Mouse (Mus musculus) cerebellum, adult 8-10 months (tissue): ENCODE measurements around the gene Hs3st2.
"Not testable (repeated sequence)": the region's sequence is repeated elsewhere in the genome, so short reads cannot be mapped to it uniquely, and the experiment has no call there.

ENCODE experiments used
- DNase-seq: peaks from one replicate; pipeline ENCODE4 v3.0.0; 2022

The Hs3st2 gene

GRCm38 (mm10) chr7:121391225-121391983 is at the start of gene Hs3st2:
TSS of gene Hs3st2 (plus strand) at chr7:121391859.
- peak; percentile 4 for DNase-seq

DNA sequence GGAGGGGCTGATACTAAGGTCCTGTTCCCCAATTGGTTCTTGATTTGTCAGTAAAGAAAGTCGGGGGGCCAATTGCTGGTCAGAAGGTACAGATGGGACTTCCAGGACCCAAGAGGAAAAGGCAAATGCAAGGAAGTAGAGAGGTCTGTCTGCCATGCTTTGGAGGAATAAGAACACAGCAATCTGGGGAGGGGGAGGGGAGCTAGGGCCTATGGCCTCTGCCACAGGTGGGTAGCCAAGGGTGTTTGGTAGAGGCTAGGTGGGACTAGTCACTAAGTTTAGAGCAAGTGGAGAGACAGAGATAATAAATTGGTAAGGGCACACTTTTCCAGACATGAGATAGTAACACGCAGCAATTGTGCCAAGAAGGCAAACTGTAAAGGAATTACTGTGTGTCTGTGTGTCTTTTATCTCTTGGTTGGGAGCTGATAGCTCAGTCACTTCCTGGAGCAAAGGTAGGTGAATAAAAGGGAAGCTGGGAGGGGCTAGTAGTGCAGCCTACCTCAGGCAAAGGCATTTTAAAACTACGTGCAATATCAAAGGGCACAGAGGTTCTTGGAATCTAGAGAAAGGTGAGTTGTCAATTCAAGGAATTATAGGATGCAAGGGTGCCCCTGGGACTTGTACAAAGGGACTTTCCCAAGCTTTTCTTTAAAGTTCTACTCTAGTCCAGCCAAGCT is 43.2 kb upstream of the Hs3st2 start:
- no peak for DNase-seq

DNA sequence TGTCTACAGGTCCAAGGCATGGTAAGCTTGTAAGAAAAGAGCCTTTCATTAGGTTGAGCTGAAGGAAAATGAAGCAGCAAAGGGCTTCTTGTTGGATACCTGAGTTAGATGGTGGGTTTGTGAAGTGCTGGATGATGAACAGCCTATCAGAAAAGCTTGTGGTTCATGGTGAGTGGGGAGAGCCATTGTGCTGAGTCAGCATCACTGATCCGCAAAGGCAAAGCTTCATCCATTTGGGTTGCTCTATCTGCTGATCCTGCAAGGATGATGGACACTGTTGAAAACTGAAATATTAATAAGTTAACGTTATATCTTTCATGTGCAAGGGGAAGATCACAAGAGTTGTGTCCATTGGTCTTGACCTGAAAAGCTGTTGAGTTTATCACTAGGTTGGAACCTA is 40.0 kb upstream of the Hs3st2 start:
- no peak for DNase-seq

DNA sequence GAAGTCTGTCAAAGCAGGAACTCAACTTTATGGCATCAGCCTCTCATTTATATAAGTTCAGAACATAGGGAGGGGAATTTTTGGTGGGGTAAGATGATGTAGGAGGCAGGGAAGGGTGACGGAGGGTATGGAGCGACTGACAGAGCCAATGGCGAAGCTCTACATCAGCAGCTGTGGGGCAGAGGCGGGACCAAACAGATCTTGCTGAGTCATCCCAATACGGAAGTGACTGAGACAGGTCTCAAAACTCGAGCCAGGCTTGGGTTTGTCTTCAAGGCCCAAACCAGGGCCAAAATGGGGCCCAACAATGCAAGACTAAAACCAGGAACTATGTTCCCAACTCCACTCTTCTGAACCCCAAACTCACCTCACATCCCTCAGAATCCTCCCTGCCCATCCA is 30.2 kb upstream of the Hs3st2 start:
- DNase-seq = not testable (repeated sequence)

- DNase-seq = no peak
These were observed 26.1 kb upstream of the Hs3st2 start for GRCm38 (mm10) chr7:121365584-121365983.

DNA sequence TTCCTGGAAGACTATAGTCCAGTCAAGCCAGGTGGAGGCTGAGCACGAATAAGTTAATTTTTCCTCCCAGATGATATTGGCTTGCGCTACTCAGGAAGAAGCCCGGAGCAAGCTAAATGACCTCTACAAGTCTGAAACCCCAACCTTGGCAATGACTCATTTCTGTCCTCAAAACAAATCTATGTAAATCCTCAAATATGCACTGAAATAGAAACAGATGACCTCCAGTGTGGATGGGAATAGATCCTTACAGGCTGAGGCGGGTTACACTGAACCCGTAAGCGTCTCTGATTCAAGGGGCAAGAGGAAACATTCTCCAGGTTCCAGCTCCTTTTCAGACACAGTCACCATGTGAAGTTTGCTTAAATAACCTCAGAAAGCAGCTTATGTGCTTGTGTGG is 24.5 kb upstream of the Hs3st2 start:
- no peak for DNase-seq

GRCm38 (mm10) chr7:121371990-121372389 is 19.7 kb upstream of the Hs3st2 start:
- no peak for DNase-seq

- no peak for DNase-seq
These were observed 16.2 kb upstream of the Hs3st2 start for GRCm38 (mm10) chr7:121375456-121375855.

- no peak for DNase-seq
These were observed 12.7 kb upstream of the Hs3st2 start for GRCm38 (mm10) chr7:121378942-121379341.

DNA sequence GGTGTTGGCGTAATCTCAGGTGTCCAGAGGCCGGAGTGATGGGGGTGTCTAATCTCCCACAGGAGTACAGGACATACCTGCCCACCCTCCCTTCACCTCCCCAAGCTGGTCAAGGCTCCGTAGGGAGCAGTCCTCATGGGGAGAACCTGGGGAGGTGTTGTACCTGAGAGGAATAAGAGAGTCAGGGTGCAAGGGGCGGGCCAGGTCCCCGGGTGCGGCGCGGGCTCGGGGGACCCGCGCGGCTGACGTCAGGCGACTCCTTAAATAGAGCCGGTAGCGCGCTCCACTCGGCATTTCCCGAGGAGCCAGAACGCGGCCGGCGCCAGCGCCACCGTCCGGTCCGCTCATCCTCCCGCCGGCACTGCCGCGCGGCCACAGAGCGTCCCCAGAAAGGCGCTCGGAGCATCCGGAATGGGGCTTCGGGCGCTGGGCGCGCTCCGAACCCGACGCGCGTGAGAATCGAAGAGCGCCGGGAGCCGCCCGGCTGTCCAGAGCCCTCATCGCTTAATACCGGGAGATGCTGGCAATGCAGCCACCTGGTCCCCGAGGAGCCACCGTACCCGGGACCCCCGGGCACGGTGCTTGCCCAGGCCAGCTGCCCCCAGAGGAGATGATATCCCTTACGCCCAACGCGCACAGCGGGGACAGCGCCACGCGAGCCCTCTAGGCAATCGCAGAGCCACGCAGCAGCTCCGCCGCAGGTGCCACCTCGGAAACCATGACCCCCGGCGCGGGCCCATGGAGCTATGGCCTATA is 503 bp downstream of the Hs3st2 start:
- DNase-seq = no peak

GRCm38 (mm10) chr7:121392740-121392993 is 1.0 kb downstream of the Hs3st2 start:
- DNase-seq = no peak

DNA sequence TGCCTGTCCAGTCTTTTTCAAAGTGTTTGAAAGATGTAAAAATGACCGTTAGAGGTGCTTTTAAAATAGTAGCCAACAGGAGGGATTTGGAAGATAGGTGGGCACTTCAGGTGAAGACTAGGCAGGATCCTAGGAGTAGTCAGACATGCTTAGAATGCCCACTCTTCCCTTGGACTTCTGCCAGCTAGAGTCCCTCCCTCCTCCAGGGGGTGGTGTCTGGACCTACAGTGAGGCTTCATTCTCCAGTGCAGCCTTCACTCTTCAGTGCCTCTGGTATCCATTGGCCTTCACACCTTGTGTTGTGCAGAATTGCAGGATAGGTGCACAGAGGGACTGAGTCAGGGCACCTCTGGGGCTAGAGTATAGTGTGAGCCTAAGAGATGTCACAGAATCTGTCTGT is 2.2 kb downstream of the Hs3st2 start:
- no peak for DNase-seq

GRCm38 (mm10) chr7:121394875-121395274 is 3.2 kb downstream of the Hs3st2 start:
- DNase-seq = no peak

DNA sequence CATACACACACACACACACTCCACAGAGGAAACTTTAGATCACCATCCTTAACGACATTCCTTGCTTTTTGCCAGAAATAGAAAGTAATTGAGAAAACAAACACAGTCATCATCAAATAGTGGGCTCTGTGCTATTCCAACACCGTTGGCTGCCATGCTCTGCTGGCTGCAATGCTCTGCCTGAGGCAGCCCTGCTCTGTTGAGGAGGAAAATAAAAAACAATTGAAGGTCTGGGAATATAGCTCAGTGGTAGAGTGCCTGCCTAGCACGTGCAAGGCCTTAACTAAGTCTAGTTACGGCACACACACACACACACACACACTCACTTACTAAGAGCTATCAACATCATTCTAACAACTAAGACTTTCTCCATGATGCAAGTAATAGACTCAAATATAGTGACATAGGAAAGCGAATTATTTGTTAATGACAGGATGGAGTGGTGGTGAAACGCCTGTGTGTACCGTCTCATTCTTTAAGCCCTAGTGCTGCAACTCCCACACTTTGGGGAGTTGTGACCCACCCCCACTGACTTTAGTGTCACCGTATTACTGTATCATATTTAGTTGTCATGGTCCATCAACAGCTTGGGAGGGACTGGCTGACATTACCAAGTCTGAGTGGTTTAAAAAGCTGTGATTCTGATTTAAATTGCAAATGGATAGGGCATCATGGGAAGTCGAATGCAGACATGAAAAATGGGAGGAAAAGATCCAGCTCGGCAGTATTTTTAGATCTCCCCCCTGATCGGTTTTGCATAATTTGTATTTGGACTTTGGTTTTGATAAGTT is 19.3 kb downstream of the Hs3st2 start:
- no peak for DNase-seq

GRCm38 (mm10) chr7:121411507-121411898 is 19.8 kb downstream of the Hs3st2 start:
- no peak for DNase-seq

- no peak for DNase-seq
These were observed 45.2 kb downstream of the Hs3st2 start for GRCm38 (mm10) chr7:121436884-121437283.

- no peak for DNase-seq
These were observed 49.5 kb downstream of the Hs3st2 start for GRCm38 (mm10) chr7:121441186-121441585.

- DNase-seq = no peak
These were observed 52.7 kb downstream of the Hs3st2 start for GRCm38 (mm10) chr7:121444336-121444735.

GRCm38 (mm10) chr7:121446281-121446680 is 54.6 kb downstream of the Hs3st2 start:
- no peak for DNase-seq

DNA sequence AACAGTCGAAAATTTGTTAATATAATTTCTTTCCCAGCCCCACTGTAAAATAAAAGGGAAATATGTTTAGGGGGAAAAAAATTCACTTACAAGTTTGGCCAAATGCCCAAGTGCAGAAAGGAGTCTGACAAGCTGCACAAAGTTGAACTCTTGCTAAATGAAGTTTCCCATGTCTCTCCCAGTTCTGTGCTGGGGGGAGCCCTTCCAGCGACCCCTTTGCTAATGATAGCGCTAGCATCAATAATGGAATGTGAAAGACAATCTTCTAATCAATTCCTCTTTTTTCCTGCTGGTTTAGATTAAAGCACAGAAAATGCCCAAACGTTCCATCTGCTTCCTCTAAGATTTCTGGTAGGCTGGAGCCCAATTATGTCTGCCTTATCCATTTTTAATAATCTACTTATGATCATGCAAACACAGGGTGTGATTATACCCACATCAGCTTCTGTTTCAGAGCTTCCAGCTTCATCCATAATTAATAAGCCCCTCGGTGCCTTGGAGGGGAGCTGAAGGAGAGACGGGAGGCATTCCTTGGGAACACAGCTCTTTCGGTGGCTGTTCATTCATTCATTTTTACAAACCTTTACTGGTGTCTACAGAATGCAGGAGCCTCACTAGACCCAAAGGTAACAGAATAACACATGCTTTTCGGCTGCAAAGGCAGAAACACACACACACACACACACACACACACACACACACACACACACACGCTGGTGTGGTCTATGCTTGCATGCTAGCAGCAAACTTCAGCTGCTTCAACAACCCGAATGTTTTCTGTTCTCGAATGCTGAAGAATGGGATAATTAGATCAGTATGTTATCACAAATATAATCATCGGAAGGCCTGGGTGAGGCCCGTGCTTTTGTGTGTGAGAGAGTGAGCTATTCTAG is 59.5 kb downstream of the Hs3st2 start:
- no peak for DNase-seq

- DNase-seq = no peak
These were observed 65.1 kb downstream of the Hs3st2 start for GRCm38 (mm10) chr7:121456716-121457115.

DNA sequence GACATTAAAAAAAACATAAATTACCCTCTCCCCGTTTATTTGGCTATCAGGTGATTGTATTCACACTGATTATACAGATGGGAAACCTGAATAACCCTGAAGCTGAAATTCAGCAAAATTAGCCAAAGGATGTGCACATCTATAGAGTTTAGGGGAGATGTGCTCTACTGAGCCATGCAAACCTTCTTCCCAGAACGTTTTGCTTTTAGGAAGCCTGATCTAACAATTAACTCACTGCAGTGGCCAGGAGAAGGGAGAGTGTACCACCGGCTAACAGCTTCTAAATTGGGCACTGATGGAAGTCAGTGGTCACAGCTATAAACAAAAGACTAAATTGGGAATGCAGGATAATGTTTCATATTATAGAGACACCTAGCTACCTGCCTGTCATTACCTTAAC is 66.4 kb downstream of the Hs3st2 start:
- no peak for DNase-seq
